Mouse (Mus musculus) urinary bladder, adult 2 months (tissue): ENCODE data around the gene Rpgrip1l. TPM values are rescaled to one million over a fixed set of nuclear protein-coding genes. Genes with fewer than 3 reads are reported as not detected.

Source experiments
- DNase-seq: peaks from one replicate; pipeline ENCODE4 v3.0.0; 2022; ENCODE audit warnings: low spot score
- polyA plus RNA-seq: library from polyadenylated mRNA; depleted of rRNA; stranded (reverse); fragments of >200 nt; gene quantifications from 2 replicates; pipeline ENCODE4 v1.2.3, GENCODE M21; 2012; rRNA removed

Gene Rpgrip1l
- 4.2 and 5.3 TPM in 2 replicates for polyA plus RNA-seq

GRCm38 (mm10) chr8:91312835-91313832 is at the start of gene Rpgrip1l, which contains the start of gene Fto:
Rpgrip1l (minus strand) TSS chr8:91313262.
Fto (plus strand) TSS chr8:91313525.
- peak; percentile 84 for DNase-seq

GRCm38 (mm10) chr8:91360644-91361357 is 47.7 kb upstream of the Rpgrip1l start:
- DNase-seq = no peak

- DNase-seq = no peak
These were observed 46.4 kb upstream of the Rpgrip1l start for GRCm38 (mm10) chr8:91359511-91359910.

- DNase-seq = no peak
These were observed 45.0 kb upstream of the Rpgrip1l start for GRCm38 (mm10) chr8:91358016-91358415.

- no peak for DNase-seq
These were observed 44.5 kb upstream of the Rpgrip1l start for GRCm38 (mm10) chr8:91357493-91358014.

GRCm38 (mm10) chr8:91355956-91356699 is 43.1 kb upstream of the Rpgrip1l start:
- no peak for DNase-seq

GRCm38 (mm10) chr8:91355301-91355905 is 42.3 kb upstream of the Rpgrip1l start:
- DNase-seq = no peak

GRCm38 (mm10) chr8:91353907-91354306 is 40.8 kb upstream of the Rpgrip1l start:
- DNase-seq = no peak

GRCm38 (mm10) chr8:91353062-91353461 is 40.0 kb upstream of the Rpgrip1l start:
- DNase-seq = no peak

- DNase-seq = no peak
These were observed 39.5 kb upstream of the Rpgrip1l start for GRCm38 (mm10) chr8:91352598-91352997.

GRCm38 (mm10) chr8:91350628-91351027 is 37.6 kb upstream of the Rpgrip1l start:
- DNase-seq = no peak

- no peak for DNase-seq
These were observed 36.8 kb upstream of the Rpgrip1l start for GRCm38 (mm10) chr8:91349816-91350215.

- no peak for DNase-seq
These were observed 34.5 kb upstream of the Rpgrip1l start for GRCm38 (mm10) chr8:91347595-91347994.

- no peak for DNase-seq
These were observed 34.1 kb upstream of the Rpgrip1l start for GRCm38 (mm10) chr8:91347146-91347545.

GRCm38 (mm10) chr8:91344659-91345058 is 31.6 kb upstream of the Rpgrip1l start:
- DNase-seq = no peak

- DNase-seq = no peak
These were observed 29.7 kb upstream of the Rpgrip1l start for GRCm38 (mm10) chr8:91342798-91343197.

GRCm38 (mm10) chr8:91342196-91342595 is 29.1 kb upstream of the Rpgrip1l start:
- no peak for DNase-seq

GRCm38 (mm10) chr8:91340746-91341145 is 27.7 kb upstream of the Rpgrip1l start:
- DNase-seq = no peak

- DNase-seq = no peak
These were observed 26.6 kb upstream of the Rpgrip1l start for GRCm38 (mm10) chr8:91339651-91340050.

- no peak for DNase-seq
These were observed 25.5 kb upstream of the Rpgrip1l start for GRCm38 (mm10) chr8:91338389-91339154.
